Mouse (Mus musculus) lung, adult 2 months (tissue): ENCODE data around the gene C2cd3.

Experiments used
- CTCF ChIP-seq: fragments of 200-500 bp; IDR thresholded peaks from 2 replicates; pipeline ENCODE4 v1.5.1; 2011; ENCODE audit warnings: mild to moderate bottlenecking, low read length, control low read depth; ENCODE audit not compliant: insufficient read depth
- POLR2A ChIP-seq: fragments of 200-500 bp; IDR thresholded peaks from 2 replicates; pipeline ENCODE4 v1.6.1; 2011; ENCODE audit warnings: low read depth, mild to moderate bottlenecking, control low read depth, low read length, borderline replicate concordance; ENCODE audit errors: extremely low read depth

GRCm38 (mm10) chr7:100433295-100433694 lies 61.3 kb downstream of the C2cd3 start:
- no peak for TF ChIP-seq CTCF
- no peak for TF ChIP-seq POLR2A
